Mouse (Mus musculus) midbrain, embryonic 13.5 days (tissue): Measurements from ENCODE around the gene Esf1. TPM values are rescaled to one million over a fixed set of nuclear protein-coding genes. Genes with fewer than 3 reads are reported as not detected.
"Not testable (repeated sequence)": the region's sequence is repeated elsewhere in the genome, so short reads cannot be mapped to it uniquely, and the experiment has no call there.

ENCODE experiments used
- ATAC-seq: fragments of 200-750 bp; cut with Nextera tagmentation; 2 replicates; pipeline ENCODE4 v1.8.0; 2017; ENCODE audit warnings: mild to moderate bottlenecking, moderate TSS enrichment, moderate library complexity
- H3K27ac ChIP-seq: fragments of 300-500 bp; sonication (generic); 2 replicates; pipeline ENCODE4 v1.5.1; 2015; ENCODE audit warnings: inconsistent platforms, mild to moderate bottlenecking, moderate library complexity
- H3K27me3 ChIP-seq: fragments of 300-500 bp; sonication (generic); 2 replicates; pipeline ENCODE4 v1.6.1; 2015; ENCODE audit warnings: mild to moderate bottlenecking, inconsistent platforms
- H3K36me3 ChIP-seq: fragments of 300-500 bp; sonication (generic); 2 replicates; pipeline ENCODE4 v1.6.1; 2015; ENCODE audit warnings: mild to moderate bottlenecking, inconsistent platforms
- H3K4me1 ChIP-seq: fragments of 300-500 bp; sonication (generic); replicated peaks from 2 replicates; pipeline ENCODE4 v1.6.1; 2015; ENCODE audit warnings: inconsistent platforms
- H3K4me2 ChIP-seq: fragments of 300-500 bp; sonication (generic); replicated peaks from 2 replicates; pipeline ENCODE4 v1.6.1; 2015; ENCODE audit warnings: moderate library complexity, mild to moderate bottlenecking, inconsistent platforms
- H3K4me3 ChIP-seq: fragments of 300-500 bp; sonication (generic); replicated peaks from 2 replicates; pipeline ENCODE4 v1.5.1; 2015; ENCODE audit warnings: mild to moderate bottlenecking, inconsistent platforms
- H3K9ac ChIP-seq: fragments of 300-500 bp; sonication (generic); replicated peaks from 2 replicates; pipeline ENCODE4 v1.6.1; 2015; ENCODE audit warnings: mild to moderate bottlenecking, inconsistent platforms
- H3K9me3 ChIP-seq: fragments of 300-500 bp; sonication (generic); 2 replicates; pipeline ENCODE4 v1.6.1; 2016; ENCODE audit warnings: mild to moderate bottlenecking, inconsistent platforms
- WGBS: fragments of 180-500 bp; shearing (Covaris S2); methylation state at CpG from one replicate; pipeline ENCODE4 v1.1.7; 2015; 5-methylcytosine and 5-hydroxymethylcytosine counted together
- polyA plus RNA-seq: library from polyadenylated mRNA; unstranded; fragments of >200 nt; fragmentation: Nextera tagmentation; extraction: Ambion mirVana; gene quantifications from 2 replicates; pipeline ENCODE4 v1.2.1, GENCODE M21; 2015

Esf1 gene
- polyA plus RNA-seq, 1 experiment from 2014 or later, result 21.5 TPM

- no peak overlapping the region for H3K27ac ChIP-seq
- no peaks in the 10 kb centered on the region for H3K27me3 ChIP-seq
- H3K9me3 ChIP-seq, result no peaks in the 10 kb centered on the region
- peaks cover 37% of the 10 kb centered on the region for H3K36me3 ChIP-seq
- H3K4me3 ChIP-seq, result no peak overlapping the region
- H3K4me1 ChIP-seq, result no peaks in the 10 kb centered on the region
- no peak overlapping the region for H3K4me2 ChIP-seq
- ATAC-seq, result no peak
- H3K9ac ChIP-seq, result no peak overlapping the region
- 84% methylated on average over 3 of the region's 3 CpGs for WGBS
Observed at GRCm38 (mm10) chr2:140159186-140159730, 11.1 kb downstream of the Esf1 start.

GRCm38 (mm10) chr2:140151743-140152142 is 18.6 kb downstream of the Esf1 start, which contains the start of gene Gm17374:
TSS of gene Gm17374 (plus strand) at chr2:140152043.
- H3K36me3 ChIP-seq, result peaks cover 41% of the 10 kb centered on the region
- not testable (repeated sequence) for H3K27me3 ChIP-seq, ATAC-seq, H3K27ac ChIP-seq, H3K4me2 ChIP-seq, H3K9me3 ChIP-seq, H3K4me1 ChIP-seq, H3K4me3 ChIP-seq, H3K9ac ChIP-seq
- WGBS, result 96% methylated on average over 4 of the region's 4 CpGs

- WGBS, result 83% methylated on average over 2 of the region's 2 CpGs
- Histone ChIP-seq H3K36me3 (peaks cover 69% of the 10 kb centered on the region), H3K9ac (no peak overlapping the region), H3K27me3 (no peaks in the 10 kb centered on the region), H3K4me3 (no peak overlapping the region), H3K4me2 (no peak overlapping the region), H3K9me3 (no peaks in the 10 kb centered on the region), H3K4me1 (no peaks in the 10 kb centered on the region), H3K27ac (no peak overlapping the region)
- no peak for ATAC-seq
Observed at GRCm38 (mm10) chr2:140125516-140125915, 44.8 kb downstream of the Esf1 start.

- H3K4me1 ChIP-seq, result no peaks in the 10 kb centered on the region
- H3K9ac ChIP-seq, result no peak overlapping the region
- no peak for ATAC-seq
- H3K4me3 ChIP-seq, result no peak overlapping the region
- H3K27me3 ChIP-seq, result no peaks in the 10 kb centered on the region
- 91% methylated on average over 8 of the region's 8 CpGs for WGBS
- H3K9me3 ChIP-seq, result no peaks in the 10 kb centered on the region
- no peak overlapping the region for H3K27ac ChIP-seq
- no peaks in the 10 kb centered on the region for H3K36me3 ChIP-seq
- H3K4me2 ChIP-seq, result no peak overlapping the region
Observed at GRCm38 (mm10) chr2:140113851-140114250, 56.5 kb downstream of the Esf1 start.

- H3K9me3 ChIP-seq, result no peaks in the 10 kb centered on the region
- H3K27me3 ChIP-seq, result no peaks in the 10 kb centered on the region
- H3K27ac ChIP-seq, result no peak overlapping the region
- no peak overlapping the region for H3K4me3 ChIP-seq
- ATAC-seq, result no peak
- no peak overlapping the region for H3K9ac ChIP-seq
- H3K4me2 ChIP-seq, result no peak overlapping the region
- H3K36me3 ChIP-seq, result no peaks in the 10 kb centered on the region
- 47% methylated on average over 1 of the region's 1 CpGs for WGBS
- no peaks in the 10 kb centered on the region for H3K4me1 ChIP-seq
Observed at GRCm38 (mm10) chr2:140108945-140109344, 61.4 kb downstream of the Esf1 start.

GRCm38 (mm10) chr2:140107641-140108040 is 62.7 kb downstream of the Esf1 start:
- no peaks in the 10 kb centered on the region for H3K4me1 ChIP-seq
- ATAC-seq, result no peak
- WGBS, result 91% methylated on average over 4 of the region's 4 CpGs

GRCm38 (mm10) chr2:140104951-140105350 is 65.4 kb downstream of the Esf1 start:
- ATAC-seq, result no peak
- H3K36me3 ChIP-seq, result no peaks in the 10 kb centered on the region
- H3K9ac ChIP-seq, result no peak overlapping the region
- H3K4me2 ChIP-seq, result no peak overlapping the region
- no peaks in the 10 kb centered on the region for H3K4me1 ChIP-seq
- H3K9me3 ChIP-seq, result no peaks in the 10 kb centered on the region
- WGBS, result 79% methylated on average over 3 of the region's 3 CpGs
- H3K27me3 ChIP-seq, result no peaks in the 10 kb centered on the region
- no peak overlapping the region for H3K27ac ChIP-seq
- H3K4me3 ChIP-seq, result no peak overlapping the region

More at GRCm38 (mm10) chr2:140107641-140108040, 62.7 kb downstream of the Esf1 start:
- Histone ChIP-seq H3K27me3 (no peaks in the 10 kb centered on the region), H3K9ac (no peak overlapping the region), H3K4me2 (no peak overlapping the region), H3K9me3 (no peaks in the 10 kb centered on the region), H3K4me3 (no peak overlapping the region), H3K36me3 (no peaks in the 10 kb centered on the region), H3K27ac (no peak overlapping the region)

GRCm38 (mm10) chr2:140100551-140101474 is 69.6 kb downstream of the Esf1 start:
- Histone ChIP-seq H3K27ac (no peak overlapping the region), H3K9me3 (no peaks in the 10 kb centered on the region), H3K36me3 (no peaks in the 10 kb centered on the region), H3K27me3 (no peaks in the 10 kb centered on the region), H3K4me3 (no peak overlapping the region), H3K9ac (no peak overlapping the region), H3K4me1 (no peaks in the 10 kb centered on the region), H3K4me2 (no peak overlapping the region)
- ATAC-seq, result no peak
- WGBS, result 88% methylated on average over 3 of the region's 3 CpGs

GRCm38 (mm10) chr2:140099971-140100370 is 70.4 kb downstream of the Esf1 start:
- WGBS, result 91% methylated on average over 3 of the region's 3 CpGs
- no peak overlapping the region for H3K4me2 ChIP-seq
- H3K9ac ChIP-seq, result no peak overlapping the region
- no peaks in the 10 kb centered on the region for H3K4me1 ChIP-seq
- no peak overlapping the region for H3K4me3 ChIP-seq
- no peak overlapping the region for H3K27ac ChIP-seq
- H3K9me3 ChIP-seq, result no peaks in the 10 kb centered on the region
- no peaks in the 10 kb centered on the region for H3K27me3 ChIP-seq
- H3K36me3 ChIP-seq, result no peaks in the 10 kb centered on the region
- ATAC-seq, result no peak

GRCm38 (mm10) chr2:140097131-140097591 is 73.2 kb downstream of the Esf1 start:
- no peak; the same call in 1 of the 2 replicates for ATAC-seq
- H3K27me3 ChIP-seq, result no peaks in the 10 kb centered on the region
- H3K4me2 ChIP-seq, result no peak overlapping the region
- no peaks in the 10 kb centered on the region for H3K9me3 ChIP-seq
- no peak overlapping the region for H3K27ac ChIP-seq
- no peak overlapping the region for H3K9ac ChIP-seq
- no peak overlapping the region for H3K4me3 ChIP-seq
- H3K4me1 ChIP-seq, result no peaks in the 10 kb centered on the region
- no peaks in the 10 kb centered on the region for H3K36me3 ChIP-seq
- WGBS, result 54% methylated on average over 3 of the region's 3 CpGs

GRCm38 (mm10) chr2:140096034-140096433 is 74.3 kb downstream of the Esf1 start:
- no peaks in the 10 kb centered on the region for H3K9me3 ChIP-seq
- H3K4me2 ChIP-seq, result no peak overlapping the region
- H3K4me1 ChIP-seq, result no peaks in the 10 kb centered on the region
- no peaks in the 10 kb centered on the region for H3K36me3 ChIP-seq
- H3K27me3 ChIP-seq, result no peaks in the 10 kb centered on the region
- H3K4me3 ChIP-seq, result no peak overlapping the region
- WGBS, result 89% methylated on average over 5 of the region's 5 CpGs
- H3K27ac ChIP-seq, result no peak overlapping the region
- H3K9ac ChIP-seq, result no peak overlapping the region
- no peak for ATAC-seq

GRCm38 (mm10) chr2:140093433-140093832 is 76.9 kb downstream of the Esf1 start:
- H3K36me3 ChIP-seq, result no peaks in the 10 kb centered on the region
- no peak overlapping the region for H3K27ac ChIP-seq
- H3K9me3 ChIP-seq, result no peaks in the 10 kb centered on the region
- ATAC-seq, result no peak
- no peaks in the 10 kb centered on the region for H3K27me3 ChIP-seq
- H3K4me3 ChIP-seq, result no peak overlapping the region
- H3K4me1 ChIP-seq, result no peaks in the 10 kb centered on the region
- WGBS, result 93% methylated on average over 5 of the region's 5 CpGs
- no peak overlapping the region for H3K4me2 ChIP-seq
- H3K9ac ChIP-seq, result no peak overlapping the region
